Comparison of ENCODE assay signal across 20 mouse cellular contexts in genomic region chr4:10833273-10833672, GRCm38 (mm10). TPM values are rescaled to one million over a fixed set of nuclear protein-coding genes. Genes with fewer than 3 reads are reported as not detected.
DNase-seq lines count a peak whose midpoint lies in the region; ATAC-seq and TF ChIP-seq lines count a peak whose summit lies in the region.
"Had no signal": no experiment of that assay in that cellular context is flagged by ENCODE, and none has a peak within 500 bp of the region (broad histone marks: within the 10 kb centered on the region; RNA-seq: fewer than 3 reads in every experiment).

No protein-coding gene starts in this region.

- H3K4me1 ChIP-seq in CH12.LX (ENCODE audit: control insufficient read depth in 1 of 2, insufficient read depth in 2 of 2), result peaks cover 4 to 36% of the 10 kb centered on the region in 2 experiments; a peak in 3 of 4 replicates
- H3K4me1 ChIP-seq: embryonic facial prominence, embryonic 13.5 days; forebrain, embryonic 12.5 days; heart, embryonic 13.5 days; hindbrain, embryonic 15.5 days had no signal

- peak overlapping the region; percentile 13; the same call in 1 of the 2 replicates for H3K4me2 ChIP-seq in CH12.LX (ENCODE audit: insufficient read depth, low read depth, poor library complexity, severe bottlenecking)
- H3K4me2 ChIP-seq: embryonic facial prominence, embryonic 13.5 days; forebrain, embryonic 12.5 days; heart, embryonic 13.5 days; hindbrain, embryonic 15.5 days had no signal

- H3K27ac ChIP-seq in CH12.LX (ENCODE audit: insufficient read depth, low read depth), result 0 out of 2 replicates have a peak overlapping the region, but pooled peaks have one; percentile 78
- H3K27ac ChIP-seq: embryonic facial prominence, embryonic 13.5 days; forebrain, embryonic 12.5 days; heart, embryonic 13.5 days; hindbrain, embryonic 15.5 days had no signal

- no peaks in the 10 kb centered on the region for H3K36me3 ChIP-seq in CH12.LX (replicated peaks in 1 of 2; ENCODE audit: control insufficient read depth in 1 of 2, insufficient read depth in 1 of 2, low read length in 1 of 2)
- H3K36me3 ChIP-seq: embryonic facial prominence, embryonic 13.5 days; forebrain, embryonic 12.5 days; heart, embryonic 13.5 days; hindbrain, embryonic 15.5 days had no signal

- no peak; the same call in 1 of the 2 replicates for TF ChIP-seq RAD21 in CH12.LX (IDR thresholded peaks at IDR 0.05; ENCODE audit: low read depth, low read length)

- H3K9me3 ChIP-seq in CH12.LX (replicated peaks; ENCODE audit: low read length), result no peaks in the 10 kb centered on the region
- H3K9me3 ChIP-seq: embryonic facial prominence, embryonic 13.5 days; forebrain, embryonic 12.5 days; heart, embryonic 13.5 days; hindbrain, embryonic 15.5 days had no signal

- no peak overlapping the region for H3K4me3 ChIP-seq in CH12.LX (replicated peaks in 1 of 3; ENCODE audit: low read depth in 2 of 3, low read length in 2 of 3, poor library complexity in 1 of 3)
- H3K4me3 ChIP-seq: embryonic facial prominence, embryonic 13.5 days; forebrain, embryonic 12.5 days; heart, embryonic 13.5 days; hindbrain, embryonic 15.5 days had no signal

- H3K79me2 ChIP-seq in CH12.LX (replicated peaks; ENCODE audit: control insufficient read depth, extremely low read depth, insufficient read depth, poor library complexity, severe bottlenecking), result no peaks in the 10 kb centered on the region

- no peak for TF ChIP-seq CTCF in CH12.LX (conservative IDR thresholded peaks at IDR 0.05 in 1 of 2, IDR thresholded peaks at IDR 0.05 in 1 of 2; ENCODE audit: low read depth in 2 of 2, low read length in 2 of 2)

- H3K27me3 ChIP-seq in CH12.LX (replicated peaks), result no peaks in the 10 kb centered on the region
- H3K27me3 ChIP-seq: embryonic facial prominence, embryonic 13.5 days; forebrain, embryonic 12.5 days; heart, embryonic 13.5 days; hindbrain, embryonic 15.5 days; Patski had no signal

- TF ChIP-seq POLR2A in CH12.LX (IDR thresholded peaks at IDR 0.05; ENCODE audit: low read depth, low read length), result no peak

- no peak overlapping the region for H3K9ac ChIP-seq in CH12.LX (ENCODE audit: insufficient read depth, low read depth)
- H3K9ac ChIP-seq: embryonic facial prominence, embryonic 13.5 days; forebrain, embryonic 12.5 days; heart, embryonic 13.5 days; hindbrain, embryonic 15.5 days had no signal

- in situ Hi-C loops in CH12.LX (cut with MboI; ENCODE audit: low pct_ligation_motif_present, low pct_unique_long_range_greater_than_20kb, low sequenced_read_pairs), result no loop called here

- peak; percentile 61 for DNase-seq in 416B (ENCODE audit: low read depth)
- DNase-seq in CH12.LX (ENCODE audit: extremely low read depth), result peak; percentile 79
- DNase-seq in induced T-regulatory cell, adult 2 months (ENCODE audit: low read depth), result peak; percentile 3
- no peak for DNase-seq in gastrocnemius, postnatal 10 days
- DNase-seq in right cerebral cortex, postnatal 10 days (ENCODE audit: low spot score in 2 of 2), result no peak
- DNase-seq in thymus, postnatal 4 days, result no peak
- DNase-seq: adrenal gland, adult 8-10 months; cerebellum, adult 8-10 months; cerebellum, postnatal 14 days; gastrocnemius, postnatal 14 days; heart, postnatal 36 days had no signal

- TF ChIP-seq EP300 in CH12.LX (IDR thresholded peaks at IDR 0.05; ENCODE audit: low read length), result no peak

- dilution Hi-C loops in CH12.LX (cut with MboI; ENCODE audit: extremely low pct_ligation_motif_present, extremely low pct_unique_long_range_greater_than_20kb, low sequenced_read_pairs), result no loop called here

- ATAC-seq in neutrophil, adult 5-6 weeks (ENCODE audit: extremely low read depth, insufficient number of reproducible peaks, low FRiP score, poor library complexity, severe bottlenecking), result 0 out of 2 replicates have a peak, but pooled peaks have one; percentile 16
- ATAC-seq: CD4-positive, CD25-positive, alpha-beta regulatory T cell, adult 4 months; forebrain, embryonic 16.5 days; inflammation-experienced regulatory T-cells, adult 6 months; Patski had no signal

TF ChIP-seq in CH12.LX, 34 proteins besides CTCF, POLR2A, EP300 and RAD21:
- no peak for TF ChIP-seq RCOR1 (conservative IDR thresholded peaks at IDR 0.05; ENCODE audit: low read depth, low read length)
- TF ChIP-seq KAT2A (IDR thresholded peaks at IDR 0.05; ENCODE audit: insufficient replicate concordance, low read length), result no peak
- no peak for TF ChIP-seq NRF1 (IDR thresholded peaks at IDR 0.05; ENCODE audit: low read depth, low read length)
- no peak for TF ChIP-seq UBTF (IDR thresholded peaks at IDR 0.05; ENCODE audit: low read depth, low read length)
- TF ChIP-seq TCF12 (IDR thresholded peaks at IDR 0.05; ENCODE audit: low read depth, low read length), result no peak
- no peak for TF ChIP-seq MXI1 (IDR thresholded peaks at IDR 0.05; ENCODE audit: low read depth, low read length)

RNA-seq across cellular contexts. Expression of gene 2610301B20Rik, which starts 41.0 kb away (rescaled TPM):
- 7.9 and 9.2 TPM in 2 replicates for total RNA-seq in CH12.LX (2012; rRNA removed)
- 27.4 and 34.9 TPM in 2 replicates for total RNA-seq in CH12.LX (2014; rRNA removed)
- polyA plus RNA-seq in CH12.LX (2012; ENCODE audit: insufficient read length, low read depth), result 20.7 and 22.5 TPM in 2 replicates
- total RNA-seq in neutrophil, adult 5-6 weeks (2017), result 3.1 and 3.9 TPM in 2 replicates
- 1 to 10 TPM; 4.9 to 5.6 TPM for total RNA-seq in gastrocnemius, postnatal 10 days (2021)

Comparison
In these comparisons a context has a peak if more than half of its experiments do, and no peak if none do; other contexts are left out.
1. DNase-seq: peak in 416B (single experiment), CH12.LX (single experiment) and induced T-regulatory cell, adult 2 months (single experiment); none in gastrocnemius, postnatal 10 days (single experiment), right cerebral cortex, postnatal 10 days (0 of 2) and thymus, postnatal 4 days (single experiment).